Mouse (Mus musculus): ENCODE measurements around the gene Myl6.

The Myl6 gene

DNA sequence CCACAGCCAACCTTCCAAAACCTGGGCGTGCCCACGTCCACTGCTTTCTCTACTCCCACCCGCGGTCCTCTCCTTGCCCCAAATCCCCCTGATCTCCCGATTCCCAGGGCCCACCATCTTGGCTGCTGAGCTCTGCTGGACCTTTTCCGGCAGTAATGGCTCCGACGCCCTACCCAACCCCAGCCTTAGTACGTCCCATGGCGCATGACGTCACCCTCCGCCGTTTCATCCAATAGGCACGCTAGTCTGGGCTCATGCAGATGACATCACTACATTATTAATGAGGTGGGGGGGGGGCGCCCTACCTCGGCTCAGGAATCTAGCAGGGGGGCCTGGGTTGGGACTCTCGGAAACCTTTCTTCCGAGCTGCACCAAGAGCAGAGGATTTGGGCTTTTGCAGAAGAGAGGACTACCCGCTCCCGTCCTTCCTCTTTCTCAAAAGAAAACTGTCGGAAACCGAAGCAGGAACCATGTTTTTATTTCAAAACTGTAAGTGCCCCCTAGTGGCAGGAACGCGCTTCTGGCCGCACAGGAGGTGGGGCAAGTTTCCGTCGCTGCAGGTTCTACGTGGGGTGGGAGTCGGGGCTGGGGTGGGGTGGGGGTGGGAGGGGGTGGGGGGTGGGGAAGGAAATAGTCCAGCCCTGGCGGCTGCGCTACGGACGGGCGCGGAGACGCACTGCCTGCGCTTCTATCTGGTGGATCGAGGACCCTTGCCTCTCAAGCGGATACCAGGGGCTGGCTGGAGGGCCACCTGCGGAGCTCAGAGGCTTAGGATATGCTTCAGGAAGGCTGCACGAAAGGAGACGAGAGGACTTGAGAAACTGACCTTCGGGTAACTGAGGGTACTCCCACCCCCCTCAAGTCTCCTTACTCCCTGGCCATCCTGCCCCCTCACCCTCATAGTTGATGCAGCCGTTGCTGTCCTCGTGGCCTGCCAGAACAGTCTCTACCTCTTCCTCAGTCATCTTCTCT, at the start of gene Myl6:
TSS of gene Myl6 (minus strand) at position 451 of the 972 bp plus-strand sequence.
- DNase-seq, result peak; percentile 99

DNA sequence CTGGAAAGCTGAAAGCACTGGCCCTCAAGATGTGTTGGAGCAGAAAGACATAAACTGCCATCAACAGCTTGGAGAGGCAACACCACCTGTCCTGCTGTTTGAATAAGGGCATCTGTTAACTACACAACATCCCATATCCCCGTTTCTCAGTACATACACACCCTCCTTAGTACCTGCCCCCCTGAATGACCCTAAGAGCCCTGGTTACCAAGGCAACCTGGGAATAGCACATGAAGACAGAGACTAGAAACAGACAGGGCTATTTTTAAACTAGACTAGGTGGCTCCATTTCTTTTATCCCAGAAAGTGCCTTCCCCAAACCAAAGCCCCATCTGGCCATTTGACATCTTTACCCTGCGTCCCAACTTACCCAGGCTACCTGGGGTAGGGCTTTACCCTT, 49.2 kb upstream of the Myl6 start:
- no peak for DNase-seq

DNA sequence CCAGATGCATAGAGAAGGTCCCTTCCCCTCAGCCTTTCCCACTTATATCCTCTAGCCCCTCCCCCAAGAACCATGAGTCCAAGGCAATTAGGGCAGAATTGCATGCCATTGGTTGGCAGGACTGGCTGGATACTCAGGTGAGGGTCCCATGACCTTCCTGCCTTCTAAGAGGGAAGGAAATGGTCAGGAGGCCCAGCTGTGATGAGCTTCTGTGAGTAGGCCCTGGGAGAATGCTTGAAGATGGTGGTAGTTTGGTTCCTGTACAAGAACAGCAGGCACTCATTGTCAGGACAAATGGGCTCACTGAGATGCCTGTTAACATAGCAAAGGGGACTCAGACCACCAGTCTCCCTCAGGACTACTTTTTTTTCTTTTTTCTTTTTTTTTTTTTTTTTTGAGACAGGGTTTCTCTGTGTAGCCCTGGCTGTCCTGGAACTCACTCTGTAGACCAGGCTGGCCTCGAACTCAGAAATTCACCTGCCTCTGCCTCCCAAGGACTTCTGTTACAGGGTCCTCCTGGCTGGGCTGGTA, 44.5 kb upstream of the Myl6 start:
- DNase-seq, result no peak

DNA sequence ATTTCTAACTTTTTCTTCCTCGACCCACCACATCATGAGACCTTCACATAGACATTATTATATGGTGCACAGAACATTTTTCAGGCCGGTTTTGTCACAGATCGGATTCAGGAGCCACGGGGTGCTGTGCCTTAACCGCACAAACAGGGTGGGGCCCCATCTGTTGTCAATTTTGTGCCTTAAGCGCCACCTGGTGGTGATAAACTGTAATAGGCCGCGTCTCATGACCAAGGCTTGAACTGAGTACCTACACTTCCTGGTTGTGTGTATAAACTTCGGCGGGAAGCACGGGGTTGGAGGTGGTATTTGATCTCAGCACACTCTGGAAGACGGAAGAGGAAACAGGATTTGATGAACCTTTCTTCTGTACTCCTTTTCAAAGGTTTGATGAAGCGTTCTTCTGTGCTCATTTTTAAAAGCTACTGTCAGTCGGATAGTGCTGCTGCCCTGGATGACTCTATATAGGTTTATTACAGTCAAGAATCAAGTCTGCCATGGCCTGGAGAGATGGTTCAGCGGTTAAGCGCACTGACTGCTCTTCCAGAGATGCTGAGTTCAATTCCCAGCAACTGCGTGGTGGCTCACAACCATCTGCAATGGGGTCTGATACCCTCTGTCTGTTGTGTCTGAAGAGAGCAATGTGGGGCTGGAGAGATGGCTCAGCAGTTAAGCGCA, 42.5 kb upstream of the Myl6 start:
- peak; percentile 95 for DNase-seq

DNA sequence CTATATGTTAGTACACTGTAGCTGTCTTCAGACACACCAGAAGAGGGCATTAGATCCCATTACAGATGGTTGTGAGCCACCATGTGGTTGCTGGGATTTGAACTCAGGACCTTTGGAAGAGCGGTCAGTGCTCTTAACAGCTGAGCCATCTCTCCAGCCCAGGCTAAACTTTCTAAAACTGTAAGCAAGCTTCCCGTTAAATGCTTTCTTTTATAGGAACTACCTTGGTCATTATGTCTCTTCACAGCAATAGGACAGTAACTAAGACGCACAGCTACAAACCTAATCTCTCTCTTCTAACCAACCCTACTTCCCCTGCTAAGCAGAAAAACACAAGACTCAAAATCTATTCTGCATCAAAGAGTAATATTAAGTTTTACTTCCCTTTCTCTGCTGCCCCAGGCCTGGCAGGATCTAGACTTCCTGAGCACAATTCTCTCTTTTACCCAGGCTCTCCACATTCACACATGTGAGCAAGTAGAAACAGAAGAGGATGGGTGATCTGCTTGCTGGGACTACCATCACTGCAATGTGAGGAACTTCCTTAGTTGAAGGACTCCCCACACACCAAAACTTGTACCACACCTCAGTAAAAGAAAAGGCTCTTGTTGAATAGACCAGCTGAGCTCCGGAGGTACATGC, 41.8 kb upstream of the Myl6 start:
- DNase-seq, result peak; percentile 14

DNA sequence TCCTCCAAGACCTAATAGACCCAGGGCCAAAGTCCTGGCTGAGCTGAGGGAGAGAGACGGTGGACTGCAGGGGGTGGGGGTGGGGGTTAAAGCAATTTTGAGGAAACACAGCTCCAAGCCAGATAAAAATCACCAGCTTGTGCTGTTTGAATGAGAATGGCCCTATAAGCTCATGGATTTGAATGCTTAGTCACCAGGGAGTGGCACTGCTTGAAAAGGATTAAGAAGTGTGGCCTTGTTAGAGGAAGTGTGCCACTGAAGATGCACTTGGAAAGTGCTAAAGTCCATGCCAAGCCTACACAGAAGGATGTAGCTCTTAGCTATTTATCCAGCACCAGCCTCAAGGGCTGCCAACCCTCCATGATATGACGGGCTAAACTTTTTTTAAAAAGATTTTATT, 41.3 kb upstream of the Myl6 start:
- DNase-seq, result no peak

DNA sequence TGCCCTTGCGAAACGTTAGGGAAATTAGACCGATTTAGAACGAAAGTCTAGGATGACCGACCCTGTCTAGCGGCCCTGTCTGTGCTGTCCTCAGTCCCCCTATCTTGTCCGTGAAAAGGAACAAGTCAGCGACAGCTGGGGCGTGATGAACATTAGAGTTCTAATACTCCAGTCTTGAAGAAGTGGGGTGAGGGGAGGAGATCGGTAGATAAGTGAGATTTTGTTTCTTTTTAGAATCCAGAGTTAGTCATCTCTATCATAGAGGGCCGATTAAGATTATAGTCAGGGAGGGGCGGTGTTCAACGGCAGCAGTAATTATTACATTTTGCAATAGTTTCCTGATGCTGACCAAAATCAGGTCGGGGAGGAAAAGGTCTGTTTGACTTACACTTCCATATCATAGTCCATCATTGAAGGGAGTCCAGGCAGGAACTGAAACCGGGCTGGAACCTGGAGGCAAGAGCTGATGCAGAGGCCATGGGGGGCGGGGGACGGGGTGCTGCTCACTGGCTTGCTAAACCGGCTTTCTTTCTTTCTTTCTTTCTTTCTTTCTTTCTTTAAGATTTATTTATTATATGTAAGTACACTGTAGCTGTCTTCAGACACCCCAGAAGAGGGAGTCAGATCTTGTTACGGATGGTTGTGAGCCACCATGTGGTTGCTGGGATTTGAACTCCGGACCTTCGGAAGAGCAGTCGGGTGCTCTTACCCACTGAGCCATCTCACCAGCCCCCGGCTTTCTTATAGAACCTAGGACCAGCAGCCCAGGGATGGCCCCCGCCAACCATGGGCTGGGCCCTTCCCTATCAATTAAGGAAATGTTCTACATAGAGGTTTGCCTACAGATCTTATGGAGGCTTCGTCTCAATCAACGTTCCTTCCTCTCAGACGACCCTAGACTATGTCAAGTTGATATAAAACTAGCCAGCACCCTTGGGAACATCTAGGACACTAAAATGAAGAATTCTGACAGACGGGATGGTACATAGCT, 32.7 kb upstream of the Myl6 start:
- DNase-seq, result no peak

DNA sequence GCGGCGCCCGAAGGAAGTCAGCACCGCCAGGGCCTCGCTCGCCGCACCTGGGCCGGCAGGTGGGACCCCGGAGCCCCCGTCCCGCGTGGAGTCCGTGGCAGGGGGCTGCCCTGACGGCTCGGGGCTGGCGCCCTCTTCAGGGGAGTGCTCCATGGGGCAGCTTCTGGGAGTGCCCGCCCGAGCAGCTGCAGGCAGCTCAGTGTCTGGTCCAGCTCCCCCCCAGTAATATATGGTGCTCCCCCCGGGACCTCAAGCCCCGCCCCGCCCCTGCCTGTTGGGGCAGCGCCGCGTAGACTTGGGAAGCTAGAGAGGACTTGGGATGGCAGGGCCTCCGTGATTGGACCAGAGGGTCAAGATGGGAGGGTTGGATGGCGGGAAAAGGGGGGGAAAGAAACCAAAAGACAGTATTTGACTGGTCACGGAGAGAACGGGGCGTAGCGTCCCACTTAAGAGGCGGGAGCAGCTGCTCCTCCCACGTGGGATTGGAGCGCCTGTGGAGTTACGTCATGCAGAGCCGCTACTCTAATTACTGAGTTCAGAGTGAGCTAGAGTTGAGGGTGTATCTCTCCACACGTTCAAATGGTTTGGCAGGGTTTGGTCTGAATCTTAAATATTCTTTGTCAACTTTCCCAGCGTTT, 31.8 kb upstream of the Myl6 start, which contains the start of gene Esyt1:
TSS of gene Esyt1 (minus strand) at position 201 of the 638 bp plus-strand sequence.
- DNase-seq, result peak; percentile 98

DNA sequence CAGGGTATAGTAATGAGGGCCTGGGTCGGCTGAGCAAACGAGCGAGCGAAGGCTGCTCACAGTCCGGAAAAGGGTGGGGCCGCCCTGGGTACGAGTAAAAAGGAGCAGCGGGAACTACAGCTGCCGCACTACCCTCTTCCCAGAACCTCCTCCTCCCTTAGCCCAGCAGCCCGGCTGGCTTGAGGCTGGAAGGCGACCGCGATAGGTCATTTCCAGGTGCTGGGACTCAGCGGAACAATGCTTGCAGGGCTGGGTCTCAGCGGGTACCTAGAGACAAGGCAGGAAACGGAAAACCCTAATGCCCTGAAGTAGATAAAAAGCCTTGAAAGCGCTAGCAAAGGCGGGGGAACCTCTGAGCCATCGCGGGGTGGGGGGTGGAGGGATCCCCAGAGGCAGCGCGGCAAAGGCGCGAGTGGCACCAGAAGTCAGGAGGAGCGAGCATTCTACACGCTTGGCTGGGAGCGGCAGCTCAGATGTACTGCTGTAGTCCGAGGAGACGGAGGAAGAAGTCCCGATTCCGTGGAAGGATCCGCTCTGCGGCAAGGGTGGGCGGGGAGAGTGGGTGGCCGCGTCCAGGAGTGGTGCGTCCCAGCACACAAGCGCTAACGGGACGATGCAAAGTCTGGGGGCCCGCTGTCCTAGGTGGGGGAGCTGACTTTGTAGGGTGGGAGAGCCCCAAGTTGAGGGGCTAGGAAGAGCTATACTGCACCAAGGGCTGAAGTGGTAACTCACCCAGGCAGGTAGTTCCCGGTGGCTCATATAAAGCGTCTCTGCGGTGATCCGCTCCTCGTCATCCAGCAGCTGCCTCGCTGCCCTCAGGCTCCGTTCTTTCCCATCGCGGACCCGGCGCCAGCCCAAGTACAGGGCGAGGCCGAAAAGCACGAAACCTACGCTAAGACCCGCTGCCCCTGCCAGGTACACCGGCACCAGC, 31.1 kb upstream of the Myl6 start:
- DNase-seq, result peak; percentile 80

DNA sequence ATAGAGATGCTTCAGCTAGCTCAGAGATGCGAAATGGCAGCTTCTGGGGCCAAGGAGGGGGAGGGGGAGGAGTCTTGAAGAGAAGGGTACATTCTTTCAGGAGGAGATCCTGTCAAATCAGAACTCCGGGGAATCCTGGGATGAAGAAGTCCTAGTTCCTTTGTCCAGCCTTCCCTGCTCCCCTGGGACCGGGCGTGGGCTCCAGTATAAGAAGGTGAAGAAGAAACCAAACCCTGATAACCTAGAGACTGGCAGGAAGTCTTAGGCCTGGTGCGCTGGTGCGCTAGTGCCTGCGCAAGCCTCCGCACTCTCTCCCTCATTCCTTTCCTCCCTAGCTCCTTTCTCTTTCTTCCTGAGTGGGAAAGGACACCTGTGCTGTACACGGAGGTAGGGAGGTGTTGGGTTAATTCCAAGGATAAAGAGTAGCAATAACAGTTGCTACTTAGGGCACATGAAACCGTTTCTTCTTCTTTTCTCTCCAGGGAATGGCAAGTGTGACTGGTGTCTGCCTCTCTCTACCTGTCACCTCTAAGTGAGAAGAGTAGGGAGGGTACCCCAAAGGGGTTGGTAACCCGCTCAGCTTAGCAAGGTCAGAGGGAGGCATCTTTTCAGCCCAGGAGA, 30.3 kb upstream of the Myl6 start:
- peak; percentile 39 for DNase-seq

DNA sequence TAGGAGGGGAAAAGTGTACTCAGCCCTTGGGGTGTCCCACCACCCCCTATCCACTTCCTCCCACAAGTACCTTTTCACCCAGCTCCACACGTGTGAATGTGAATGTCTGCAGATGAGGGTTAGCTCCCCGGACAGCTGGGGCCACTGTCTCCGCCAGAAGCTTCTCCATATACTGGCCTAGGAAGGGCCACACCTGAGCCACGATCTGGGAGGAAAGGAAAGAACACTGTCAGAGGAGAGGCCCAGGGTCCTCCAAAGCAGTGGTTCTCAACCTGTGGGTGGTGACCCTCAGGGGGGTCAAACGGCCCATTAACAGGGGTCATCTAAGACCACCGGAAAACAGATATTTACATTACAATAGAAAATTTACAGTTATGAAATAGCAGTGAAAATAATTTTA, 28.4 kb upstream of the Myl6 start:
- DNase-seq, result no peak

DNA sequence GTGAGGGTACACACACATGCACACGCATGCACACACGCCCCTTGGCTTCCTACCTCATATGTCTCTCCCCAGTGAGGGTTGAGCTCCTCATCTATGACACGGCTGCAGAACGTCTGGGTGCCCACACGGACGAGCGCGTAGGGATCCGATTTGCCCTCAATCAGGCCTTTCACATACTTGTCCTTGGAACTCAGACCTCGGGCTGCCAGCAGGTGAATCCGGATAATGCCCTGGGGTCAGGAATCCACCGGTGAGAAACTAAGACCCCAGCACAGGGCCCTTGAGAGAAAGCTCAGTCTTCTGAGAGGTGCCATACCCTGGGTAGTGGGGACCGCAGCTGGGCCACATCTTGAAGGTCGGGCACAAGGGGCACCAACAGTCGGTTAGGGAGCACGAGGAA, 26.6 kb upstream of the Myl6 start:
- no peak for DNase-seq

DNA sequence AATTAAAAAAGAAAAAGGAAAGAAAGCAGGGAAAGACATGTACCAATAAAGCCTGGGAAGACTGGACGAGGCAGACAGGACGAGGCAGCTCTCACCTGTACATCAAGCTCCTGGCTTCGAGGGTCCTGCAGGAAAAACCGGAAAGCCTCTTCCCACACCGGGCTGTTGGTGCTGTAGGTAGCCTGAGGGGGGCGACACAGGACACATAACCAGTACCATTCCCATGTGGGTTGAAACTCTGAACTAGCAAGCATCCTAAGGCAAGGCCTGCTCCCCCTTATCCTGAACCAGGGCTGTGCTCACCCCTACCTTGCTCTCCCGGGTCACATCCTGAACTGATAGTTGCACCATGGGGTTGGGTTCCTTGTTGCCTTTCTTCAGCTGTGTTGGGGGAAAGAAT, 24.9 kb upstream of the Myl6 start:
- peak; percentile 76 for DNase-seq

DNA sequence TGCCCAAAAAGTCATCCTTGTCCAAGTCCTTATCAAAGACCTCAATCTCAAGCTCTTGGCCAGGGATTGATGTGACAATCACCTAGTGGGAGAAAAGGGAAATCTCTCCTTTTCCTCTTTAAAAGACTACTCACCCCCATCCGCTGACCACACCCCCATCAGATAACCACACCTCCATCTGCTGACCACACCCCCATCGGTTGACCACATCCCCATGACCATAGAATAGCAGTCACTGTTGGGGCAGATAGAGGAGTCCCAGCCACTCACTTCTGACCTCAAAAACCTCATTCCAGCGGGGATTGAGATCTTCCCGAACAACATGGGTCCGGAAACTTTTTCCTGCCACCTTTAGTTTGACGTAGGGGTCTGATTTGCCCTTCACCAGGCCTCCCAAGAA, 22.7 kb upstream of the Myl6 start:
- DNase-seq, result peak; percentile 54

DNA sequence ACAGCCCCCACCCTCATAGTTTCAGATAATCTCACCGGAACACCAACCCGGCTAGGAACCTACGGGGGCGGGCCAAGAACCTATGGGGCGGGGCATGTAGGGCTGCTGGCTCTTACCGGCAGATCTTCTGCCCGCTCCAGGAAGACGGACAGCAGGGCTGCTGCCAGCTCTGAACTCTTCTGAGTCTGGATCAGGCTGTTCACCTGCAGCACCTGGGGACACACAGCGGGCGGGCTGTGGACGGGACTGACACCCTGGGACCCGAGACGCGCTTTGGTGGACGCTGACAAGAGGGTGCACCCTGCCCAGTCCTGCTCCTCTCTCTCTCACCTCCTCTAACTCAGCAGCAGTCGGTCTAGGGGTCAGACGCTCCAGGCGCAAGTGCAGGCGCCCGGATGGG, 22.1 kb upstream of the Myl6 start:
- no peak for DNase-seq

DNA sequence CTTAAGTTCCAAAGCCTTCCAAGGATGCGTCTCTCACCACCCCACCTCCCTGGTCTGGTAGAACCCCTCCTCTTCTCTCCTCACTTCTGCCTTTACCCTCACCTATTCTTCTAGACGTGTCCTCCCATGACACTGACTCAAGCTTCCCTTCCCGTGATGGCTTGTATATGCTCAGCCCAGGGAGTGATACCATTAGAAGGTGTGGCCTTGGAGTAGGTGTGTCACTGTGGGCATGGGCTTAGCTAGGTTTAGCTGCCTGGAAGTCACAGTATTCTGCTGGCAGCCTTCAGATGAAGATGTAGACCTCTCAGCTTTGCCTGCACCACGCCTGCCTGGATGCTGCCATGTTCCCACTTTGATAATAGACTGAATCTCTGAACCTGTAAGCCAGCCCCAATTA, 21.1 kb upstream of the Myl6 start:
- DNase-seq, result no peak

DNA sequence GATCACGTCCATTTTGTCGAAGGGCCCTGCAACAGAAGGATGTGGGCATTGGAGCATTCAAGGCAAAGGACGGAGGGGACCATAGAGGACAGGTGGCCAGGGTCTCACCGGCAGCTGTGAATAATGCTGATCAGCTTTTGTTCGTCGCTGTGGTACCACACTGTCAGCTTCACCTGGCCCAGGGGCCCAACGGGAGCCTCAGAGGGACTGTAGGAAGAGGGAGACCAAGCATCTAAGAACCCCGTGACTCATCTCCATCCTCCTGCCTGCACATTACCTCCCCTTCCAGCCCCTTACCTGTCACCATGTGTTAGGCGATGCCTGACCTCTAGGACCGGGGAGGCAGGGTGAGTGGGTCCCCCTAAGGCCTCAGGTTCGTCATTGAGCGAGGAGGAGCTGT, 17.8 kb upstream of the Myl6 start:
- DNase-seq, result no peak

DNA sequence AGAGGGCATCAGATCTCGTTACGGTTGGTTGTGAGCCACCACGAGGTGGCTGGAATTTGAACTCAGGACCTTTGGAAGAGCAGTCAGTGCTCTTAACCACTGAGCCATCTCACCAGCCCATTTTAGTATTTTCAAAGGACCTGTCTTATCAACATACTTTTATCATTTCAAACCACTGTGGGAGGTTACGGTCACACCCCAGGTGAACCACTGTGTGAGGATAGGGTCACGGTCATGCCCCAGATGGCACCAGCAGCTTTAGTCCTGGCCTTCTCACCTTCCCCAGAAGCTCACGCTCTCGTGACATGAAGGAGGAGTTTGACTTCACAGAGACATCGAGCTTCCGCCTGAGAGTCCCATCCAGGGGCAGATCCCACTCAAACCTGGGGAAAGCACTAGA, 17.2 kb upstream of the Myl6 start:
- DNase-seq, result no peak

DNA sequence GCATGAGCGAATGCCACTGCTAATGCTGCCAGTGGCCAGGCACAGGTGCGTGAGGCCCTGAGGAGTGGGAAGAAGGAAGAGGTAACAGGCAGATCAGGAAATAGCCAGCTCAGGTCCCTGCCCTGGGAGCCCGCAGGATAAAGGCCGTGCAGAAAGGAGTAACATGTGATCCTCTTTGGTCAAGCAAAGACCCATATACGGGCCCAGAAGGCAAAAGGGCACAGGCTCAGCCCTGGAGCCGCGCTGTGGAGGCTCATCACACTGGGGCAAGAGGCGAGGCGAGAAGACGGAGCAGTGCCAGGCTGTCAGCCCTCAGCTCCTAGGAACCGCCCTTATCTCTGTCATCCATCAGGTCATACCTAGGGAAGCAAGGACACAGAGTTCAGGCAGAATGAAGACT, 16.4 kb upstream of the Myl6 start:
- no peak for DNase-seq

DNA sequence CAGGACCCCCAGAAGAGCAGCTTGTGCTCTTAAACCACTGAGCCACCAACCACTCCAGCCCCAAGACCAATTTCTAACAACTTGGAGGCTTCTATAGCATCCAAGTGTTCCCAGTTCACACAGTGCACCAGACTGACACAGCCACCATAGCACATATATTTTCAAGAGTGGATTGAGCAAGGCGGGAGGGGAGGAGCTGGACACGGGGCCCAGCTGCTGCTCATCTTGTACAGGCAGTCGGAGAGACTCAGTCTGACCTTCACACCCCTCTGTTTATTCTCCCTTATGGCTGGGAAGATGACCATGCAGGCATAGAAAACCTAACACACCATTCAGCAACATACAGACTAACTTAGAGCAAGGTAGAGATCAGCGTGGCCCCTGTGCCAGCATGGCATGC, 15.9 kb upstream of the Myl6 start:
- peak; percentile 57 for DNase-seq

Measured in lung, postnatal 10 days (tissue).